Mouse (Mus musculus) testis, adult 2 months (tissue): ENCODE data around the gene Crygd. TPM values are rescaled to one million over a fixed set of nuclear protein-coding genes. Genes with fewer than 3 reads are reported as not detected.
A peak's percentile ranks its signal among the peaks of the same experiment; 100 is the strongest.
"Not testable (repeated sequence)": the region's sequence is repeated elsewhere in the genome, so short reads cannot be mapped to it uniquely, and the experiment has no call there.

Experiments
- H3K27ac ChIP-seq: fragments of 200-500 bp; 2 replicates; pipeline ENCODE4 v1.5.1; 2012; ENCODE audit warnings: low read depth, low read length; ENCODE audit not compliant: control insufficient read depth, insufficient read depth
- H3K27me3 ChIP-seq: fragments of 200-500 bp; 2 replicates; pipeline ENCODE4 v1.6.1; 2012; ENCODE audit warnings: mild to moderate bottlenecking, low read length, moderate library complexity; ENCODE audit not compliant: control insufficient read depth, insufficient read depth
- H3K36me3 ChIP-seq: fragments of 200-500 bp; 2 replicates; pipeline ENCODE4 v1.6.1; 2012; ENCODE audit warnings: mild to moderate bottlenecking, low read length; ENCODE audit not compliant: control insufficient read depth, insufficient read depth
- H3K4me1 ChIP-seq: fragments of 200-500 bp; 2 replicates; pipeline ENCODE4 v1.6.1; 2012; ENCODE audit warnings: low read length; ENCODE audit not compliant: control insufficient read depth, insufficient read depth
- H3K4me3 ChIP-seq: fragments of 200-500 bp; 2 replicates; pipeline ENCODE4 v1.5.1; 2012; ENCODE audit warnings: low read depth, mild to moderate bottlenecking, low read length, moderate library complexity, mixed read lengths; ENCODE audit not compliant: control insufficient read depth
- CTCF ChIP-seq: fragments of 200-500 bp; IDR thresholded peaks from 2 replicates; pipeline ENCODE4 v1.5.1; 2012; ENCODE audit warnings: low read depth, mild to moderate bottlenecking, inconsistent platforms, low read length, moderate library complexity; ENCODE audit not compliant: control insufficient read depth, insufficient read depth, insufficient replicate concordance
- POLR2A ChIP-seq: fragments of 200-500 bp; IDR thresholded peaks from 2 replicates; pipeline ENCODE4 v1.6.1; 2012; ENCODE audit warnings: low read depth, mild to moderate bottlenecking, inconsistent platforms, low read length, moderate library complexity; ENCODE audit not compliant: control insufficient read depth
- polyA plus RNA-seq: library from polyadenylated mRNA; depleted of rRNA; stranded (reverse); fragments of >200 nt; gene quantifications from 2 replicates; pipeline ENCODE4 v1.2.3, GENCODE M21; 2012

Gene Crygd
- polyA plus RNA-seq, 1 experiment, result not detected

DNA sequence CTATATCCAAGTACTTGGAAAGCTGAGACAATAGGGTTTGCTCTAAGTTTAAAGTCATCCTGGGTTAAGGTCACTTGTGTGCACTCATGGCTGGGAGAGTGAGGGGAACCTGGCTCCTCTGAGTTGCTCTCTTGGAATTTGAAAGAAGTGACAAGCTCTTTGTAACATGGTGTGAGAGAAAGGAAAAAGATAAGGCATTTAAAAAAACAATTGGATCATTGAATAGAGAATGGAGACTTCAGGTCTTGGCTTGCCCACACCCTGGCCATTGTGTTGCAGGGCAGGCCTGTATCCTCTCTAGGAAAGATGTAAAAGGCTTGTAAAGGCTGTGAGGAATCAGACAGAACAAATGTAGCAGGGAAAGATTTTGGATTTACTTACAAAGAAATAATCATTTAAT is 4.6 kb upstream of the Crygd start:
- no peak overlapping the region for H3K27ac ChIP-seq
- TF ChIP-seq POLR2A (no peak), CTCF (no peak)
- no peaks in the 10 kb centered on the region; the same call in 1 of the 2 replicates for H3K4me1 ChIP-seq
- no peaks in the 10 kb centered on the region for H3K27me3 ChIP-seq
- H3K36me3 ChIP-seq, result no peaks in the 10 kb centered on the region
- H3K4me3 ChIP-seq, result no peak overlapping the region

DNA sequence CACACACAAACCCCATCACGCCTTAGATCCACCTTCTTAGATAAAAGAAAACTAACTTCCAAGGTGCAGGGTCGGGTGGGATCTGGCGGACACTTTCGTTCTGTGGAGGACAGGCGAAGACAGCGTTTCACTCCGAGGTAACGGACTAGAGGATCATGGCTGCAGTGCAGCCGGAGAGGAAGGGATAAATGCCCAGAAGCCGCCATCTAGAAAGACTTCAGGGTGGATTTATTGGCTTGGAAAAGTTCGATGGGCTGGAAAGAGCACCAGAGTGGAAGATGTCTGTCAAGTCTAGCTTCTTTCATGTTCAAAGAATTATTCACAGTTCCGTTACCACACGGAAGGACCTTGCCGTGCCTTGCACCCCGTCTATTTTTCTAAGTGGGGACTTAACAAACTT is 949 bp upstream of the Crygd start:
- H3K4me3 ChIP-seq, result no peak overlapping the region
- no peaks in the 10 kb centered on the region for H3K27me3 ChIP-seq
- H3K4me1 ChIP-seq, result no peaks in the 10 kb centered on the region; the same call in 1 of the 2 replicates
- TF ChIP-seq POLR2A (no peak), CTCF (no peak)
- H3K27ac ChIP-seq, result no peak overlapping the region
- H3K36me3 ChIP-seq, result no peaks in the 10 kb centered on the region

- TF ChIP-seq POLR2A (no peak), CTCF (no peak)
- no peaks in the 10 kb centered on the region for H3K36me3 ChIP-seq
- no peak overlapping the region for H3K4me3 ChIP-seq
- peaks cover 11% of the 10 kb centered on the region for H3K4me1 ChIP-seq
- peak overlapping the region; percentile 64 for H3K27ac ChIP-seq
- no peaks in the 10 kb centered on the region for H3K27me3 ChIP-seq
These were observed 11.1 kb downstream of the Crygd start for GRCm38 (mm10) chr1:65052140-65052539.

DNA sequence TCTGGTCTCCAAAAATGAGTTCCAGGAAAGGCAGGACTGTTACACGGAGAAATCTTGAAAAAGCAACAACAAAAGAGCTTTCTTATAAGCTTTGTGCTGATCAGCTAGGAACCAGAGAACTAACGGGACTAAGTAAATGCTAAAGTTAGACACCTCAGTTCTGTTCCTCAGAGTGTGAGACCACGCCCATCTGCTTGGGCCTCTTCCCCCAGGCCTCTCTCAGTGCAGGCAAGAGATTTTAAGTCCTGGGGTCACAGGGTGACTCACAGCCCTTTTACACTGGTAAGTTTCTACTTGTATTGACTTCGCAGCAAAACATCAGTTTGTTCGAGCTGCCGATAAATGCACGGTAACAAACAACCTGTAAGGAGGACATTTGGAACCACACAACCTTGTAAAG is 11.6 kb downstream of the Crygd start:
- H3K27me3 ChIP-seq, result no peaks in the 10 kb centered on the region
- H3K36me3 ChIP-seq, result no peaks in the 10 kb centered on the region
- peaks cover 11% of the 10 kb centered on the region for H3K4me1 ChIP-seq
- no peak overlapping the region for H3K4me3 ChIP-seq
- no peak for TF ChIP-seq POLR2A
- no peak for TF ChIP-seq CTCF
- H3K27ac ChIP-seq, result peak overlapping the region; percentile 64

GRCm38 (mm10) chr1:65050952-65051351 is 12.3 kb downstream of the Crygd start, which contains the start of gene Cryge:
Gene Cryge (minus strand): TSS chr1:65051149.
- Histone ChIP-seq H3K4me1 (peaks cover 11% of the 10 kb centered on the region), H3K27ac (peak within 1 kb of the TSS; percentile 64)
- not testable (repeated sequence) for H3K36me3 ChIP-seq, H3K27me3 ChIP-seq, H3K4me3 ChIP-seq

GRCm38 (mm10) chr1:65048781-65049180 is 14.5 kb downstream of the Crygd start:
- Histone ChIP-seq H3K4me3 (no peak overlapping the region), H3K27ac (no peak overlapping the region), H3K36me3 (no peaks in the 10 kb centered on the region), H3K27me3 (no peaks in the 10 kb centered on the region), H3K4me1 (peaks cover 11% of the 10 kb centered on the region)
- TF ChIP-seq POLR2A (no peak), CTCF (no peak)

DNA sequence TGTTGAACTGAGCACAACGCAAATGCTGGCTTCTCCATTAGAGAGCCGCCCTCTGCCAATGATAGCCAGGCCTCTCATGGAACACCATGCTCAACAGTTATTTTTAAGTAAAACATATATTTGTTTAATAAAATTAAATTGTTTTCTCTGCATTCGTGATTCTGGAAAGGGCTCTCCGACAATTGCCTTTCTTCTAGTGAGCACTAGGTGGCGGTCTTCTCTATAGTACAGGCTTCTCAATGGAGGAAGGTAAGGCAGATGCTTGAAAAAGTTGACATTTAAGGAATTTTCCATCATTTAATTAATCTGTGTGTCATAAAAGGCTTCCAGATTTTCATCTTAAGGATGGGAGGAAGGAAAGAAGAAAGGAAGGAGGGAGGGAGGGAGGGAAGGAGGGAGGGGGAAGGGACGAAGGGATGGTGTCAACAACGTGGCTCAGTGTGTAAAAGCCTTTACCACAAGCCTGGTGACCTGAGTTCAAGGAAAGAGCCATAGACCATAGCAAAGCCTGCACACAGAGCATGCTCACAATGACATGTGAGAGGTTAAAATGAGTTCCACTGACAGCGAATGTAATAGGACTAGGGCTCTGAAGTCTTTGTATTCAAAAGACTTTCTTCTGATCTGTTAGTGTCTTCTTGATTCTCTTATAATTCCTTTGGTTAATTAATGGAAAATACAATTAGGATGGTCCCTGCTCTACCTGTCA is 16.7 kb downstream of the Crygd start:
- no peaks in the 10 kb centered on the region for H3K27me3 ChIP-seq
- no peak overlapping the region for H3K27ac ChIP-seq
- no peak for TF ChIP-seq CTCF
- no peak overlapping the region for H3K4me3 ChIP-seq
- no peaks in the 10 kb centered on the region for H3K36me3 ChIP-seq
- H3K4me1 ChIP-seq, result peaks cover 7% of the 10 kb centered on the region

- H3K36me3 ChIP-seq, result no peaks in the 10 kb centered on the region
- TF ChIP-seq POLR2A (no peak), CTCF (no peak)
- no peak overlapping the region for H3K4me3 ChIP-seq
- no peak overlapping the region for H3K27ac ChIP-seq
- H3K4me1 ChIP-seq, result peaks cover 3% of the 10 kb centered on the region
- H3K27me3 ChIP-seq, result no peaks in the 10 kb centered on the region
These were observed 19.8 kb downstream of the Crygd start for GRCm38 (mm10) chr1:65043433-65043832.
